Mouse (Mus musculus): ENCODE measurements around the gene Celf1. TPM values are rescaled to one million over a fixed set of nuclear protein-coding genes. Genes with fewer than 3 reads are reported as not detected.

Celf1 gene
- polyA plus RNA-seq, 2 experiments from 2014 or later: 52.7 to 54.9 TPM

GRCm38 (mm10) chr2:91062779-91063606 is 122.8 kb downstream of the Celf1 start:
- no peak for ATAC-seq

- no peak for ATAC-seq
Observed at GRCm38 (mm10) chr2:91064211-91064610, 124.0 kb downstream of the Celf1 start.

- no peak for ATAC-seq
Observed at GRCm38 (mm10) chr2:91065544-91065943, 125.4 kb downstream of the Celf1 start.

DNA sequence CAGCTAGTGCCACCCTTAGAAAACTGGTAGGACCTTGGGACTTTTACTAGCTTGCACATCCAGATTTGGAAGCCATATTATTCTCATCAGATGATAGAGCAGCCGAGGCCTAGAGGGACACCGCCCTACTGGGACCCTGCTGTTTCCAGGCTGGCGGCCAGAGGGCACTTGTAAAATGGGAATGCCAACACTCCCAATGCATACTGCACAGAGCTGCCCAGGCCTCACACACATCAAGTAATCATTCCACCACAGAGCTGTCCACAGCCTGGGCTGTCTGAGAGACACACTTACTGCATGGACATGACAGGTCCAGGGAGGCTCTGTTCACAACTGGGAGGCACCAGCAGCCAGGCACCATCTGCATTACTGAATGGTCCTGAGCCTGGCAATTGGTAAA is 126.3 kb downstream of the Celf1 start:
- no peak for ATAC-seq

GRCm38 (mm10) chr2:91068162-91068871 is 128.1 kb downstream of the Celf1 start:
- ATAC-seq: no peak

- ATAC-seq: no peak
Observed at GRCm38 (mm10) chr2:91068872-91069165, 128.6 kb downstream of the Celf1 start.

Other genes with a start within 250 kb of the Celf1 start
- gene Fnbp4, start 195.0 kb upstream of the Celf1 start, polyA plus RNA-seq (2017; shearing (Covaris generic)): 100 to 1,000 TPM; 107 to 114 TPM
- not detected for gene Agbl2, start 157.7 kb upstream of the Celf1 start, polyA plus RNA-seq (2017; shearing (Covaris generic))
- 100 to 1,000 TPM; 101 to 104 TPM for gene Mtch2, start 93.2 kb upstream of the Celf1 start, polyA plus RNA-seq (2017; shearing (Covaris generic))
- gene C1qtnf4, start 54.5 kb upstream of the Celf1 start, polyA plus RNA-seq (2017; shearing (Covaris generic)): under 1 TPM; 0.82 to 0.83 TPM
- gene Kbtbd4, start 35.6 kb upstream of the Celf1 start, polyA plus RNA-seq (2017; shearing (Covaris generic)): 10 to 100 TPM; 40.3 to 50.4 TPM
- gene Ndufs3, start 35.6 kb upstream of the Celf1 start, polyA plus RNA-seq (2017; shearing (Covaris generic)): 100 to 1,000 TPM; 103 to 127 TPM
- gene Rapsn, start 95.2 kb downstream of the Celf1 start, polyA plus RNA-seq (2017; shearing (Covaris generic)): 1 to 10 TPM; 5.4 to 7.7 TPM
- gene Psmc3, start 113.6 kb downstream of the Celf1 start, polyA plus RNA-seq (2017; shearing (Covaris generic)): 100 to 1,000 TPM; 198 to 201 TPM
- 10 to 100 TPM; 33.1 to 55.2 TPM for gene Slc39a13, start 130.0 kb downstream of the Celf1 start, polyA plus RNA-seq (2017; shearing (Covaris generic))
- under 1 TPM in 1 of 2 experiments, not detected in 1; 0.49 TPM for gene Spi1, start 142.0 kb downstream of the Celf1 start, polyA plus RNA-seq (2017; shearing (Covaris generic))
- gene Mybpc3, start 177.8 kb downstream of the Celf1 start, polyA plus RNA-seq (2017; shearing (Covaris generic)): not detected
- gene Madd, start 243.5 kb downstream of the Celf1 start, polyA plus RNA-seq (2017; shearing (Covaris generic)): 10 to 100 TPM; 58.7 to 84.7 TPM

Measured in CD4-positive, CD25-positive, alpha-beta regulatory T cell, adult 4 months (primary cell).